Mouse (Mus musculus): ENCODE data around the gene Stx1b.

- TF ChIP-seq CTCF (IDR thresholded peaks at IDR 0.05) = no peak
- TF ChIP-seq POLR2A (IDR thresholded peaks at IDR 0.05; ENCODE audit: insufficient read depth, low read depth, low read length) = no peak
- no peak for TF ChIP-seq EP300 (IDR thresholded peaks at IDR 0.05; ENCODE audit: insufficient read depth, low read depth, low read length)
Observed at GRCm38 (mm10) chr7:127866434-127866833, 42.1 kb upstream of the Stx1b start.

All from heart, adult 2 months (tissue).